Mouse (Mus musculus) liver (tissue): ENCODE measurements around the gene Msmb.
"Not testable (repeated sequence)": the region's sequence is repeated elsewhere in the genome, so short reads cannot be mapped to it uniquely, and the experiment has no call there.

ENCODE experiments used
- DNase-seq: peaks from one replicate; pipeline ENCODE4 v3.0.0-alpha.2; 2020; ENCODE audit warnings: mixed read lengths

Gene Msmb

GRCm38 (mm10) chr14:32141723-32142122 is at the start of gene Msmb:
Gene Msmb, plus strand, starts transcription at chr14:32142023.
- no peak for DNase-seq

GRCm38 (mm10) chr14:32093018-32093417 is 48.8 kb upstream of the Msmb start:
- no peak for DNase-seq

- no peak for DNase-seq
Measured at GRCm38 (mm10) chr14:32093500-32094117, 48.2 kb upstream of the Msmb start.

- no peak for DNase-seq
Measured at GRCm38 (mm10) chr14:32095646-32096045, 46.2 kb upstream of the Msmb start.

GRCm38 (mm10) chr14:32096740-32097139 is 45.1 kb upstream of the Msmb start:
- DNase-seq: no peak

GRCm38 (mm10) chr14:32097691-32098090 is 44.1 kb upstream of the Msmb start:
- DNase-seq: no peak

- DNase-seq: no peak
Measured at GRCm38 (mm10) chr14:32098951-32099350, 42.9 kb upstream of the Msmb start.

- no peak for DNase-seq
Measured at GRCm38 (mm10) chr14:32103556-32103955, 38.3 kb upstream of the Msmb start.

- DNase-seq: no peak
Measured at GRCm38 (mm10) chr14:32105663-32106062, 36.2 kb upstream of the Msmb start.

- no peak for DNase-seq
Measured at GRCm38 (mm10) chr14:32106911-32107310, 34.9 kb upstream of the Msmb start.

GRCm38 (mm10) chr14:32112124-32112523 is 29.7 kb upstream of the Msmb start:
- DNase-seq: not testable (repeated sequence)

- no peak for DNase-seq
Measured at GRCm38 (mm10) chr14:32120940-32121919, 20.6 kb upstream of the Msmb start.

GRCm38 (mm10) chr14:32121920-32122315 is 19.9 kb upstream of the Msmb start:
- peak; percentile 70 for DNase-seq

GRCm38 (mm10) chr14:32124261-32124660 is 17.6 kb upstream of the Msmb start:
- DNase-seq: no peak

- not testable (repeated sequence) for DNase-seq
Measured at GRCm38 (mm10) chr14:32125256-32125655, 16.6 kb upstream of the Msmb start.

- DNase-seq: no peak
Measured at GRCm38 (mm10) chr14:32128409-32128808, 13.4 kb upstream of the Msmb start.

- DNase-seq: peak; percentile 61
Measured at GRCm38 (mm10) chr14:32131836-32132235, 10.0 kb upstream of the Msmb start.

- DNase-seq: peak; percentile 57
Measured at GRCm38 (mm10) chr14:32134293-32134692, 7.5 kb upstream of the Msmb start.

GRCm38 (mm10) chr14:32136467-32136866 is 5.4 kb upstream of the Msmb start:
- not testable (repeated sequence) for DNase-seq

- no peak for DNase-seq
Measured at GRCm38 (mm10) chr14:32140359-32140965, 1.4 kb upstream of the Msmb start.

GRCm38 (mm10) chr14:32144734-32145133 is 2.9 kb downstream of the Msmb start:
- DNase-seq: no peak

GRCm38 (mm10) chr14:32145401-32145800 is 3.6 kb downstream of the Msmb start:
- DNase-seq: peak; percentile 69

- DNase-seq: peak; percentile 83
Measured at GRCm38 (mm10) chr14:32145809-32146511, 4.1 kb downstream of the Msmb start.
